Mouse (Mus musculus): Measurements from ENCODE around the gene Ap5z1.

Ap5z1 gene

DNA sequence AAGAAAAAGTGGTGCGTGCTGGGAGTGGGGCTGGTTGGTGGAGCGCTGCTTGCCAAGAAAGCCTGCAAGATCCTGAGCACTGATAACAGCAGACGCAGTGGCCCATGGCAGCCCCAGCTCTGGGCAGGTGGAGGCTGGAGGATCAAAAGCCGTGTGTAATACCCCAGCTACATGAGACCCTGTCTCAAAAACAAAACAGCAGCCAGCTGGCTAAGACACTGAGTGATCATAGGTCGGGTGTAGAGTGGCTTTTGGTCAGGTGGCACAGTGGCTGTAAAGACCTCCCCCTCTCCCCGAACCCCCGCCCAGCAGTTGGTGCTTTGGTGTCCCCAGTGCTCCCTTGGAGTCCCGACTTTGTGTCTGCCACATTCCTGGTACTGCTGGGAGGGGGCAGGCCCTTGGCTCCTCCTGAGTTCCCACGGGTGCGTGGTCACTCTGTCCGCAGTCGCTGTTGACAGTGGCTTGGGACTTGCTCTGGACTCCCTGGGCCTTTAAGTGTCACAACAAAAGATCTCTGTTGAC is 23.8 kb upstream of the Ap5z1 start:
- DNase-seq (ENCODE audit: low read depth, low spot score) = no peak

DNA sequence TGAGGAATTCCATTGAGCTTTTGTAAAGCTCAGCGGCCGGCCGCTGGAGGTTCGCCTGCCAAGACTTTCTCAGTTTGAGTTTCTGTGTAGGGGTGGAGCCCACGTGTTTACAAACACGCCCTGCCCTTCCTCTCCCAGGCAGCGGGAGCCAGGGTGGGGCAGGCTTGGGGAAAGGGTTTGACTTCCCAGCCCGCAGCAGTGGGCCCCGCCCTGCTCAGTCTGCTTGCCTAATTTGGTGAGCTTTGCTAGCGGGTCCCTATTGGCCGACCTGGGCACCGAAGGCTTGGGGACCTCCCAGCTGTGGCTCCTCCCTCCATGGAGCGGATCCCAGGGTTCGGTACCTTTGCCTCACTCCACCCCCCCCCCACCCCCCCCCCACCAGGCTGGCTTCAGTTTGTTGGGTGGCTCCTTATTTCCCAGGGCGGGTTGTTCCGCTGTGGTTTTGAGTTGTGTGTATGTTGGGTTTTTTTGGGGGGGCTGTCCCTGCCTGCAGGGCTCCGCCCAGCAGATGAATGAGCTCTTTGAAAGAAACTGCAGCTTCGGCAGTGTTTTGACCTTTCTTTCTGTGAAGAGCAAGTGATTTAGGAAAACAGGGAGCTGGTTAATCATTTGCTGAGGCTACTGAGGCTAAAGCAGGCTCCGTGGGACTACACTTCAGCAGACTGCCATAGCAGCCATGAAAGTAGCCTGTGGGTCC is 23.1 kb upstream of the Ap5z1 start:
- peak; percentile 87 for DNase-seq (ENCODE audit: low read depth, low spot score)

- no peak for DNase-seq (ENCODE audit: low read depth, low spot score)
Observed at GRCm38 (mm10) chr5:142441332-142442044, 22.3 kb upstream of the Ap5z1 start.

GRCm38 (mm10) chr5:142442045-142442440 is 21.7 kb upstream of the Ap5z1 start:
- DNase-seq (ENCODE audit: low read depth, low spot score) = no peak

GRCm38 (mm10) chr5:142443514-142443913 is 20.2 kb upstream of the Ap5z1 start:
- no peak for DNase-seq (ENCODE audit: low read depth, low spot score)

DNA sequence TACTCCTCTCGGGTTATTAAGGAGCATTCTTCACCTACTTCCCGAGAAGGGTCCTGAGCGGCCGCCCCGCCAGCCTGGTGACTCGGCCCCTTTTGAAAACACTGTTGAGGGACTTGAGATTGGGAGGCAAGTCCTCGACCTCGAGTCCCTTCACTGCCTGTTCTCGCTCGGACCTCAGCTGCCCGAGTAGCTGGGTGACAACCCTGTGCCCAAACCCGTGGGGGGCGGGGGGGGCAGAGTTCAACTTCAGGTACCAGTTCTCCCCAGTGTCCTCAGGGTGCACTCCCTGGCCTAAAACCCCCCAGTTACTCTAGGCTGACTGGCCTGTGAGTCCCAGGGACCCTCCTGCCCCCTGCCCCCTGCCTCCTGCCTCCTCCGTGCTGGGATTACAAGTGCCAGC is 19.8 kb upstream of the Ap5z1 start:
- no peak for DNase-seq (ENCODE audit: low read depth, low spot score)

- no peak for DNase-seq (ENCODE audit: low read depth, low spot score)
Observed at GRCm38 (mm10) chr5:142444791-142445531, 18.8 kb upstream of the Ap5z1 start.

DNA sequence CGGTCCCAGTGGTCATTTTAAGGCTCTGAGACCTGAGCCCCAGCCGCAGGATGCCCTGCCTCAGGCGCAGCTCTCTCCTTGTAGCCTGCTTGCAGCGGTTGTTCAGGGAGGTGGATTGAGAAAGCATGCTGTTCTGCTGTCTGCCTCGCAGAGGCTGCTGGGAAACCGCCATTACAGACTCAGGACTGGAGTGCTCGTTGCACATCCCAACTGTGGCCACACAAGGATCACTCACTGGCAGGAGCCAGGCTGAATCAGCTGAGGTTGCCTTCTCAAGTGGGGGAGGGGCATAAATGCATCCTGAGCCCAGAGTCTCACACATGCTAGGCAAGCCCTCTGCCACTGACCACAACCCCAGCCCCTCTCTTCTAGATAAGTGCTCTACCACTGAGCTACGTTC is 18.0 kb upstream of the Ap5z1 start:
- no peak for DNase-seq (ENCODE audit: low read depth, low spot score)

DNA sequence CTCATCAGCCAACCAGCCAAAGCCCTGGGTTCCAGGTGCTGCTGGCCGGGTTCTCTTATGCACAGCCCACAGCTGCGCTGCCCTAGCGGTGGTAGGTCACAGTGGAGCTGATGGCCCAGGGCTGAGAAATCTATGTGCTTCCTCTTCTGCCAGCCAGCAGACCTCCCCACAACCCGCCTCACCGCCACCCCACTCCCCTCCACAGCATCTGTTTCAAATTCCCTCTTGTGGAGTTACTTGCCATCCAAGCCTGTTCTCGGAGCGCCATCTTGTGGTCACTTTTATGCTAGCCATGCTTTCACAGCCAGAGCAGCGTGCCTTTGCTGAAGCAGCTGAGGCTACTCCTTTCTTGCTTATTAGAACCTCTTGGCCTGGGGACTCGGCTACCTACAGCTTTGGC is 15.7 kb upstream of the Ap5z1 start:
- peak; percentile 95 for DNase-seq (ENCODE audit: low read depth, low spot score)

DNA sequence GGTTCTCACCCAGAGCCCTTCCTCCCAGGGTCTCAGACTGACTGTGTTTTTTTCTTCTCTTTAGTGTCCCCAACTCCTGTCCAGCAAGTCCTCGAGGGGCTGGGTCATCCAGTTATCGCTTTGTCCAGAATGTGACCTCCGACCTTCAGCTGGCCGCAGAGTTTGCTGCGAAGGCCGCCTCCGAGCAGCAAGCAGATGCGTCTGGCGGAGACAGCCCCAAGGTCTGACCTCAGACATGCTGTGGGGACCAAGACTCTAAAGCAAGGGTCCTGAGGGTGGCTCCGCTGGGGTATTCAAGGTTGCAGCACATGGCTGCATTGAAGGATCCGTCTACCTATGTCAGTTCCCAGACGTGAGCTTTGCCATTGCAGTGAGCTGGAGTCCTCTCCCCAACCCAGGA is 15.1 kb upstream of the Ap5z1 start:
- DNase-seq (ENCODE audit: low read depth, low spot score) = no peak

GRCm38 (mm10) chr5:142450846-142451245 is 12.9 kb upstream of the Ap5z1 start:
- no peak for DNase-seq (ENCODE audit: low read depth, low spot score)

DNA sequence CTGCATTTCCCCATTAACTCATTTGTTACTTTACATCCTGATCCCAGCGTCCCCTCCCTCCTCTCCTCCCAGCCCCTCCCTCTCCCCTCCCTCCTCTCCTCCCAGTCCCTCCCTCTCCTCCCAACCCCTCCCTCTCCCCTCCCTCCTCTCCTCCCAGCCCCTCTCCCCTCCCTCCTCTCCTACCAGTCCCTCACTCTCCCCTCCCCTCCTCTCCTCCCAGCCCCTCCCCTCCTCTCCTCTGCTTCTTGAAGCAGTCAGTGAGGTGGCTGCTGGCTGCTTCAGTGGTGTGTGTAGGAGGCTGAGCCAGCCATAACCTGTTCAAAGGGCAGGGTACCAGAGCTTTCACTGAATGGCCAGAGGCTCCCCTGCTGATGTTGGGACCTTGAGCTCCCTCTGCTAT is 12.0 kb upstream of the Ap5z1 start:
- peak; percentile 78 for DNase-seq (ENCODE audit: low read depth, low spot score)

DNA sequence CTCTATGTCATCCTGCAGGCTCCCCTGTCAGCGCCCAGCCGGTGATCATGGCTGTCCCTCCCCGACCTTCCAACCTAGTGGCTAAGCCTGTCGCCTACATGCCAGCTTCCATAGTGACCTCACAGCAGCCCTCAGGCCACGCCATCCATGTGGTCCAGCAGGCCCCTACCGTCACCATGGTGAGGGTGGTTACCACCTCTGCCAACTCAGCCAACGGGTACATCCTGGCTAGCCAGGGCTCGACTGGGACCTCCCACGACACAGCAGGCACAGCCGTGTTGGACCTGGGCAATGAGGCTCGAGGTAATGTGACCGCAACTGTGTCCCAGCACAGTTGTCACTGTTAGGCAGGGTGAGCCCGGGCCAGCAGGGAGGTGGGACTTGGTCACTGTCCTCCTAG is 10.0 kb upstream of the Ap5z1 start:
- DNase-seq (ENCODE audit: low read depth, low spot score) = no peak

DNA sequence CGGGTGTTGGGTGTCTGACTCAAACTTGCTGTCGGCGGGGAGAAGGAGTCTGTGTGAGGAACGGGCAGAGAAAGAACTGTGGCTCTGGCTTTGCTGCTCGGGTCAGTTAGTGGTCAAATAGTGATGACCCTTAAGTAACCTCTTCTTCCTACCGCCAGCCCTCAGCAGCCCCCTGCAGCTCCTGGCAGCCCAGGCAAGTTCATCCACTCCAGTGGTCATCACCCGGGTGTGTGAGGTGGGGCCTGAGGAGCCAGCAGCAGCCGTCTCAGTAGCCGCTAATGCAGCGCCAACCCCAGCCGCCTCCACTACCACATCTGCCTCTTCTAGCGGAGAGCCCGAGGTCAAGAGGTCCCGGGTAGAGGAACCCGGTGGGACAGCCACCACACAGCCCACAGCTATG is 7.4 kb upstream of the Ap5z1 start:
- no peak for DNase-seq (ENCODE audit: low read depth, low spot score)

DNA sequence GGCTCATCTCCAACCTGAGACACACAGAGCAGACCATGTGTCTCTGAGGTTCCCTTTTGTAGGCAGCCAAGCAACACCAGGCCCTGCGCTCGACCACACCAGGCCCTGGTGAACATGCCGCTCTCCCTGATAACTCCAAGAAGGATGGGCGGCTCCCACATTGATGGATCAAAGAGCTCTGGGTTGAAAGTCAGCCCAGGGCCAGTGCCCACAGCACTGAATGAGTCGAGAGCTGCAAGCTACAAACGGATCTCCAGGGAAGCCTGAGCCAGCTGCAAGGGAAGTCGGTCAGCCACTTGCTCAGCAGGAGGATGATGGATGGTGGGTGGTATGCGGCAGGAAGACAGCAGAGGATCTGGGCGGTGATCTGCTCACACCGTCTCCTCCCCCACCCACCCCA is 6.4 kb upstream of the Ap5z1 start:
- no peak for DNase-seq (ENCODE audit: low read depth, low spot score)

- no peak for DNase-seq (ENCODE audit: low read depth, low spot score)
Observed at GRCm38 (mm10) chr5:142458791-142459557, 4.8 kb upstream of the Ap5z1 start.

- no peak for DNase-seq (ENCODE audit: low read depth, low spot score)
Observed at GRCm38 (mm10) chr5:142459834-142460233, 3.9 kb upstream of the Ap5z1 start.

- no peak for DNase-seq (ENCODE audit: low read depth, low spot score)
Observed at GRCm38 (mm10) chr5:142461942-142462640, 1.7 kb upstream of the Ap5z1 start.

DNA sequence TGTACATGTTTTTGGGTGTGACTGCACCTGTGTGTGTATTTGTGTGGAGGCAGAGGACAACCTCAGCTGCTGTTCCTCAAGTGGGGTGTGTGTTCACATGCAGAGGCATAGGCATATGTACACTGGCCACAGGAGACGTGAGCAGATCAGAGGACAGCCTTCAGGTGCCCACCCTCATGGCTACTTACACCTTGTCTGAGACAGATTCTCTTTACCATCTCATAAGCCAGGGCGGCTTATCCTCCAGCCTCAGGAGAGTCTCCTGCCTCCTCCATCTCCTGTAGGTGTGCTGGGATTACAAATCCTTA is 1.1 kb upstream of the Ap5z1 start:
- no peak for DNase-seq (ENCODE audit: low read depth, low spot score)

DNA sequence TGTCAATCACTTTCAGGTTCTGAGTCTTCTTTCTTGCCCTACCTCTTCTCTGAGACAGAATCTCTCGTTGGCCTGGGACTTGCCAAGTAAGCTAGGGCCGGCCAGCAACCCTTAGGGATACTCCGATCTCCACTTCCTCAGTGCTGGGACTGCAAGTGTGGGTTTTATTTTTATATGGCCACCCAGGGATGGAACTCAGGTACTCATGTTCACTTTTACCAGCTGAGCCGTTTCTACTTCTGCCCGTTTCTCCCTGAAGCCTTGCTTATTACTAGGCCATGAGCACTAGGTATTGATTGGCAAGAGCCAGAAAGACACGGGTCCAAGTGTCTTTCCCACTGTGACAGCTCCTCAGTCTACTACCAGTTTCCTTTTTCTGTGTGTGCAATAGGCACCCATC is 733 bp upstream of the Ap5z1 start:
- no peak for DNase-seq (ENCODE audit: low read depth, low spot score)

GRCm38 (mm10) chr5:142468375-142468774 is 4.6 kb downstream of the Ap5z1 start:
- no peak for DNase-seq (ENCODE audit: low read depth, low spot score)

All from mesoderm, embryonic 11.5 days (tissue).